Mouse (Mus musculus) ovary, postnatal 14 days (tissue): Measurements from ENCODE around the gene Ly6g5b.

ENCODE experiments used
- DNase-seq: peaks from one replicate; pipeline ENCODE4 v3.0.0; 2022; ENCODE audit warnings: low spot score

The Ly6g5b gene

DNA sequence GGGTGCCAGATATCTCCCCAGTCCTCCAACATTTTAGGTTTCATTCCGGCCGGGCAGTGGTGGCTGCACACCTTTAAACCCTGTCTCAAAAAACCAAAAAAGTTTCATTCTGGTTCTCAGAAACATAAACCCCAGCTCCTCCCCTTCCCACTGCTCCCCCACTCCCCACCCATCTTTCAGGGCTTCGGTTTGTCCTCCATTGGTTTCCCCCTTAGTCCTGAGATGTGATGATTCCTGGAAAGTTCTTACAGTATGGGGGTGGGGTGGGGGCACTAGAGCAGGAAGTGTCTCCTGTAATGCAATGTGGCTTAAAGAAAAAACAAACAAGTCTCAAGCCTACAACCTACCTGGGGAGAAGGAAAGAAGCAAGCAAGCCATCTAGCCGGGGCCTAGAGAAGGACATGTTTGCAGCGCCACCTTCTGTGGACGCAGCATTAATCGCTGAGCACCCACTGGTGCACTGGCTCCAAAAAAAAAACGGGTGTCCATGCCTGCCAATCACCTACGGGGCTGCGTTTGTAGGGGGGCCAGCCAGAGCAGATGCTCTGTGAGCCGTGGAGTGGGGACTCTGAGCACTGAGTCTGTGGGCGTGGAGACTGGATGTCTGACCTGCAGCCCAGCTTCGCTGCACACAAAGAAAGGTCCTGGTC lies 9.4 kb downstream of the Ly6g5b start:
- no peak for DNase-seq

DNA sequence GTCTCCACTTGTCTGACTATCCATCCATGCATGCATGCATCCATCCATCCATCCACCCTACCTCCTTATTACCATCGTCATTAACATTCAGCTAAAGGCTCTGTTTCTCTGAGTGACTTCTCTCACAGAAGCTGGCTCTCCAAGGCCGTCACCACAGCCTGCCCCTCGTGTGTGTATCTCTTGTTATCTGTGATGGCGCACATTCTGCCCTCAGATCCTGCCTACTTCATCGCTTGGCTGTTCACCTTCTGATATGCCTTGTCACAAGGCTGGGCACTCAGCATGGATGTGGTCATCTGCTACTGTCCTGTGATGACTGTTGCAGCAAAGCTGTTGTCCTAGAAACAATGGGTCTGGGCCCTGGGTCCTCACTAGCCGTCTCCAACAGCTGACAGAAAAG lies 10.5 kb downstream of the Ly6g5b start:
- no peak for DNase-seq

DNA sequence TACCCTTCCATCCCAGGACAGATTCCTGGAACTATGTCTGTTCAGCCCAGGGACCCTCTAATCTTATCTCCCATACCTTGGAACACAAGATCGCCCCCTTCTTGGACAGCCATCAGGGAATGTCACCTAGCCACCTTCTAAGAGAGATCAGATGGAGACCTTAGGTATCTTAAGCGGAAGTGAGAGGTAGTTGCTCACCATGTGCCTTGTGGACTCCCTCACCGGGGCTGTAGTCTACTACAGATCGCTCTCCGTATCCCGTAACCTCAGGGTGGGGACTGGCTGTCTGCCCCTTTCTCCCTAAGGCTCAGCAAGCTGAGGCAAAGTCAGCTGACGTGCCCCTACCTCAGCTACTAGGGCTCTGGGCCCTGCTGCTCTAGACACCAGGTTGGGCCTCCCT lies 11.1 kb downstream of the Ly6g5b start:
- DNase-seq: no peak

DNA sequence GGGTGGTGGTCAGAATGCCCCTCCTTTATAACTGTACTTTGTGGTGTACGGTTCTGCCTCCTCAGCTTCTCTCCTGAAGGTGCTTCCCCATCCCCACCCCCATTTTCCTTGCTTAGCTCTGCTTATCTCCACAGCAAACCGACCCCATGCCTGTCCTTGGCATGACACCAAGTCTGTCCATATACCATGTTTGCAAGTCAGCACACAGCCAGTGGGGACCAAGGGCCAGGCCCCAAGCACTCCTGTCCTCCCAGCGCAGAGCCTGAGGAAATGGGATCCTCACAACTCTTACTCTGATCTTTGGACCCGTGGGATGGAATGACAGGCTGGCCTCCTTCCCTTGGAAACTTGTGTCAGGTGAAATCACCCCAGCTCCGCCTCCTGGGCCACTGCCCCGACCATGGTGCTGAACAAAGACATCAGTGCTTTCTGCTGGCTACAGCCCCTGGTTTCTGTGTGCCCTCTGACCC lies 12.0 kb downstream of the Ly6g5b start:
- DNase-seq: no peak

DNA sequence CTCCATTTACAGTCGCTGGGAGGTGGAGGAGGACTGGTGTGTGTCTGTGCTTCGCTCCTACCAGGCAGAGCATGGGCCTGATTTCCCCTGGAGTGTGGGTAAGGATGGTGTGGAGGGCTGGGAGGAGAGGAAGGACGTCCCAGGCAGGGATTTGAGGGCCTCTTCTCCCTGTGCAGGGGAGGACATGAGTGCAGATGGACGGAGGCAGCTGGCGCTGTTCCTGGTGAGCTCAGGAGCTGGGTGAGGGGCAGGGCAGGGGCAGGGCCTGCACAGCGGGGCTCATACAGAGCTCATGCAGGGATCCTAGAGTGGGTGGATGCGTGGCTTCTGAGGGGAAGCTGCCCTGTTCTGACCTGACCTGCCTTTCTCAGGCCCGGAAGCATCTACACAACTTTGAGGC lies 12.9 kb downstream of the Ly6g5b start:
- DNase-seq: no peak

DNA sequence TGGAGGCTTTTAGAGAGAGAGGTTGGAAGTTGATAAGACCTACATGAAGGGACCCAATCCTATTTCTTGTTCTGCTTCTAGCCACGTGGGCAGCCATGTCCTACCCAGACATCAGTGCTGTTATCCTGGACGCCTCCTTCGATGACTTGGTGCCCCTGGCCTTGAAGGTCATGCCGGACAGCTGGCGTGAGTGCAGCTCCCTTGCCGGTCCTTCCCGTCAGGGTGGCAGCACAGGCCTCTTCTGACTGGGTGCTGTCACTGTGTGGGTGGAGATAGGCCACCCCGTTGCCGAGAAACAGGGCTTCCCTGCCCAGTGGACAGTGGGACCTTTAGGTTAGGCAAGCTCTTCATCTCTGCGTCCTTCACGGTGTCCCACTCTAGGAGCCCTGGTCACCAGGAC lies 14.1 kb downstream of the Ly6g5b start:
- DNase-seq: no peak

DNA sequence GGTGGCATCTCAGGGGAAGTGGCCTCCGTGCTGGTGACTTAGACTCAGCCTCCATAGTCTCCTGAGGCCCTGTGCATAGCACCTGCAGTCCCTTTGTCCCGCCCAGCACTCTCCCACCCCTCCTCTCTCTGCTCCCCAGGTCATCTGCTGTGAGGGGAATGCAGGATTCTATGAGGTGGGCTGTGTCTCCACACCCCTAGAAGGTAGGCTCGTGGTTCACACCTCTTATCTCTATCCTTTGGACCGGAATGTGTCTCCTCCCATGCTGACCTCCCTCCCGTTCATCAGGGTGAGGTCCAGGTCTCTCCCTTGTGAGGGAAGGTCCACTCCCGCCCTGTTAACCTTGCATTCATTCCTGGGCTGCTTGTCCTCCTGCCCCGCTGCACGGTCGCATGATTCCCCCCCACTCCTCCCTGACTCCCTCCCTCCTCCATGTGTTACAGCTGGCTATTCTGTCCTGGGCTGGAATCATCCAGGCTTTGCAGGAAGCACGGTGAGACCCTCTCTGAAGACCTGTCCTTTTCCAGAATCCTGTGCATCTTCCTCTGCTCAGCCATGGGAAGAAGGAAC lies 14.9 kb downstream of the Ly6g5b start:
- DNase-seq: no peak

DNA sequence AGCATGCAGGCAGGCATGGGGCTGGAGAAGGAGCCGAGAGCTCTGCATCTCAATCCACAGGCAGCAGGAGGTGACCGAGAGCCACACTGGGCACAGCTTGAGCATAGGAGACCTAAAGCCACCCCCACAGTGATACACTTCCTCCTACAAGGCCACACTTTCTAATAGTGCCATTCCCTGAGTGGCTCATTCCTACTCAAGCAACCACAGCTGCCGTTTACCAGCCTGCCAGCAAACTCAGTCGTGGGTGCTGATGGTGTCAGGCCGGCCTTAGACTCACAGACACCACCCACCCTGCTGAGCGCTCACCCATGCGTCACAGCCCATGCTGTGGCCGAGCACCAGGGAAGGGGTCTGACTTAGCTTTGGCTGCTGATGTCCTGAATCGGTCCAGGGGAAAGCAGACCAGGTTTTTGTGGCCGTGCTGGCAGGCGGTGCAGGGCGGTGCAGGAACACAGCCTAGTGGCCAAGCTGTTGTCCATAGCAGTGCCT lies 18.0 kb downstream of the Ly6g5b start:
- no peak for DNase-seq

DNA sequence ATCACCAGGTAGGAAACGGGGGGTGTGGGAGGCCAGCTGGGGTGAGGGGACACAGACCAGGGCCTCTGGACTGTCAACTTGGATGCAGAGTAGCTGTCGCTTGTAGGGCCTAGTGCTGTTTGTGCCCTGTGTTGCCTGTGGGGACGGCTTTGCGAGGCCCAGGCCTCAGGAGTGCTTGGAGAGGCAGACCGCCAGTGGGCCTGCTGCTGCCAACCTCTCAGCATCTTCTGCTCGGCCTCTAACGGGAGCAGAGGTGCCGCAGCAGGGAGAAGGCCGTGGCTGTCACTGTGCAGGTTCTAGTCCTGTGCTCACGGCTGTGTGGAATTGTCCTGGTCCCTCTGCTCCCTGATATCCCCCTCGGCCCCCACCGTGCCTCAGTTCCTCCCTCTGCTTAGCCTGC lies 18.6 kb downstream of the Ly6g5b start:
- DNase-seq: no peak

DNA sequence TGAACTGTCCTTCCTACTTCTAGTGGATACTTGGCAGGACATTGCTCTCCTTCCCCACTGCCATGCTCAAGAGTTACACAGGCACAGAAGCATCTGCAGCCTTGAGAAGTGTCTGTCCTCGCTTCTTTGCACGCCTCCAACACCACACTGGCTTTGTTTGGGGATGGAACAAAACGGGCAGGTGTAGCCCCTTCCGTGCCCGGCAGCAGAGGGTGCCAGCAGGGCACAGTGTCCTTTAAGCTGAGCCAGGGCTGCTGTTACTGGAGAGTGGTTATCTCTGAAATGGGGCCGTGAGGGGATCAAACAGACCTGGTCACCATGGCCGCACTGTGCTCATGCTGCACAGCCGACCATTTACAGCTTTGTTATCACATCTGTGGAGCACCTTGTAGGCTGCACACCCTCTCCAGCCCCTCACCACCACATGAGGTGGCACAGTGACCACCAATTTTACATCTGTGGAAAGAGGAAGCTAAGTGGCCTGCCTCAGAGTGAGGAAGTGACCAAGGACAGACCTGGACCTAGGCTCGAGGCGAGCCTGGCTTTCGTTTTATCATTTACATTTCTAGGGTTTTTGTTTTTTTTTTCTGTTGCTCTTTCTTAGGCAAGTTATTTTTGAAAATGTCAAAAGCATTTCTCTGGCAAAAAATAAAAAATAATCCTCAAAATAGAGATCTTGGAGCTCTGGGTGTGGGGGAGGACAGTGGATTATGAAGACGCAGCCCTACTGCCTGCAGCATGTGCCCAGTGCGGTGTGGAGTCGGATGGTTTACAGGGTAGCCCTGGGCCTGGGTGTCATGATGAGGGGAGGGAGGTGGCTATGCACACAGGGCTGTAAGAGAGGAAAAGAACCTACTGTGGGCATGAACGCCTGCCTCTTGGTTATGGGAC lies 20.5 kb downstream of the Ly6g5b start:
- no peak for DNase-seq

DNA sequence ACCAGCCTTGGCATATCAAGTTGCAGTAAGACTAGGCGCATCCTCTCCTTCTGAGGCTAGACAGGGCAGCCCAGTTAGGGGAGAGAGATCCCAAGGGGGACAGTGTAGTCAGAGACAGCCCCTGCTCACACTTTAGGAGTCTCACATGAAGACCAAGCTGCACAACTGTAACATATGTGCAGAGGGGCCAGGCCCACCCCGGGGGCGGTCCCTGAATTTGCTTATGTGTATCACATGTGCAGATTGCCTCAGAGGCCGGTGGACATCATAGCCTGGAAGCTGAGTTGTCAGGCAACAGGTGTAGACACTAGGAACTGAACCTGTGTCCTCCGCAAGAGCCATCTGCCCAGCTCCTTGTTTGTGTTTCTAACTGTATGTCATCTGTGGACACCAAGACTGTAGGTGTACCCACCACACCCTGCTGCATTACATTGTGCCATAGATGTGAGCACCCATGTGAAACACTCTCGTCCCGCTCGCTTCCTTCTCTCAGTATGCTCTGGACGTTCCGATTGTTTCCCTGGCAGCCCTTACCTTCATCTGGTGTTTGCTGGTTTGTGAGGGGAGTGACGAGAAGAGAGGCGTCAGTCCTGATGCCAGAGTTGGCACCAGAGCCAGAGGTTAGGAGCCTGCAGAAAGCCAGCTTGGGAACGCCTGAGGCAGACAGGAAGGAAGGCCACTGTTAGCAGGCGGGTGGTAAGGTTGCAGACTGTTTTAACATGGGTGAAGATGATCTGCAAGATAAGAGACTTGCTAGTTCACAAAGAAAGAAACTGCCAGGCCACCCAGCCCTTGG lies 22.6 kb downstream of the Ly6g5b start:
- no peak for DNase-seq

DNA sequence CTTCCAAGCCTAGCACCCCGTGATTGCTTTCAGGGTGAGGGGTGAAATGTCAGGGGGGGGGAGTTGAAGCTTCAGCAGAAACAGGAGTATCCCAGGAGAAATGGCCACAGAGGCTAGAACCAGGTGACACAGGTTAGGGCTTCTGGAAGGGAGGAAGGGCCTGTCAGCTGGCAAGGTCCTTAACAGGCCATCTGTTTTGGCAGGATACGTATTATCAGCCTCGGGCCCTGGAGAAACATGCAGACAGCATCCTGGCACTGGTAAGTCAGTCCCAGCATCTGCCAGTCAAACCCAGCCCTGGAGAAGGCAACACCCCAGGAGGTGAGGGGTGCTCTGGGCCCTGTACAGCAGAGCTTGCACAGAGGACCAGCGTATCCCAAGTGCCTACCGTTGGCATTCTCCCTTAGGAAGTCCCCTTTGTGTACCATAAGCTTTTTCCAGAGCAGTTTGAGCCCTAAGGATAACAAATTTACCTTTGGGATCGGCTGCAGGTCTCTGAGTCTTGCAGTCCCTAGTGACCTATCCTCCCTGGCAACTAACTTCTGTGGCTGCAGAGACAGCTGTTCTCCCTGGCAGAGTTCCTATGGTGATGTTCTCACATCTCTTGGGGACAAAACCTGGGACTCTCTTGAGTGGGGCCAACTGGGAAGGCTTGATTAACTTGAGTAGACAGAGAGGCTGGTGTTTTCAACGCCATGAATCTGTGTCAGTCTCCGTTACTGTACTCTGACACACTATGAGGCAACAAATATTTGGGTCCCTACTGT lies 24.9 kb downstream of the Ly6g5b start:
- no peak for DNase-seq

DNA sequence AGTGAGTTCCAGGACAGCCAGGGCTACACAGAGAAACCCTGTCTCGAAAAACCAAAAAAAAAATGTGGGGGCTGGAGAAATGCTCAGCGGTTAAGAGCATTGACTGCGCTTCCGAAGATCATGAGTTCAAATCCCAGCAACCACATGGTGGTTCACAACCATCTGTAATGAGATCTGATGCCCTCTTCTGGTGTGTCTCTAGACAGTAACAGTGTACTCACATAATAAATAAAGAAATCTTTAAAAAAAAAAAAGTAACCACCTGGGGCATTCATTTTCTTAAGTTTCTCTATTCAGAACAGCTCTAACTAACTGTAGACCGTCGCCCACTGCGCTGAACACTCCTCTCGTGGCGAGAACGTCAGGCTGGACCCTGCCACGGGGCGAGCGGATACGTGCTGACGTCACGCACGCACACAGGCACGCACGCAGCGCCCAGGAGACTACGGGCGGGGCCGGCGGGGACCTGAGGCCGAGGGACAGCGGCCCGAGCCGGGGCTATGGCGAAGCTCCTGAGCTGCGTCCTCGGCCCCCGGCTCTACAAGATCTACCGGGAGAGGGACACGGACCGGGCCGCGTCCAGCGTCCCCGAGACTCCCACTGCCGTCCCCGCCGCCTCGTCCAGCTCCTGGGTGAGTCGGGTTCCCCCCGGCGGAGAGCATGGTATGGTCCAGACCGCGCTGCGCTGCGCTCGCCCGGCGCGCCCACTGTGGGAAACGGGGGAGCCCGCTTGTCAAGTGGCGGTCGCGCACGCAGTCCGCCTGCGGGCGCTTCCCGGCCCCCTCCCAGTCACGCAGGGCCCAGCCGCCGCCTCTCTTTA lies 26.2 kb downstream of the Ly6g5b start, which contains the start of gene Abhd16a:
TSS of gene Abhd16a (plus strand) at position 439 of the 820 bp plus-strand sequence.
- DNase-seq: peak; percentile 86

DNA sequence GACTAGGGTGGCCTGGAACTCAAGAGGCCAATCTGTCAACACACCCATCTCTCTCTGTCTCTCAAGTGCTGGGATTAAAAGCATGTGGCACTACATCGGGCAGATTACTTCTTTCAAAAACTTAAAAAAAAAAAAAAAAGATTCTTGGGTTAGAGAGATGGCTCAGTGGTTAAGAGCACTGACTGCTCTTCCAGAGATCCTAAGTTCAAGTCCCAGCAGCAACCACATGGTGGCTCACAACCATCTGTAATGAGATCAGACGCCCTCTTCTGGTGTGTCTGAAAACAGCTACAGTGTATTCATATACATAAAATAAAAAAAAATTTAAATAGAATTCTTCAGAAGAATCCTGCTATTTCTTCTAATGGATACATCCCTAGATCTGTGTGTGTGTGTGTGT lies 27.1 kb downstream of the Ly6g5b start:
- DNase-seq: no peak

DNA sequence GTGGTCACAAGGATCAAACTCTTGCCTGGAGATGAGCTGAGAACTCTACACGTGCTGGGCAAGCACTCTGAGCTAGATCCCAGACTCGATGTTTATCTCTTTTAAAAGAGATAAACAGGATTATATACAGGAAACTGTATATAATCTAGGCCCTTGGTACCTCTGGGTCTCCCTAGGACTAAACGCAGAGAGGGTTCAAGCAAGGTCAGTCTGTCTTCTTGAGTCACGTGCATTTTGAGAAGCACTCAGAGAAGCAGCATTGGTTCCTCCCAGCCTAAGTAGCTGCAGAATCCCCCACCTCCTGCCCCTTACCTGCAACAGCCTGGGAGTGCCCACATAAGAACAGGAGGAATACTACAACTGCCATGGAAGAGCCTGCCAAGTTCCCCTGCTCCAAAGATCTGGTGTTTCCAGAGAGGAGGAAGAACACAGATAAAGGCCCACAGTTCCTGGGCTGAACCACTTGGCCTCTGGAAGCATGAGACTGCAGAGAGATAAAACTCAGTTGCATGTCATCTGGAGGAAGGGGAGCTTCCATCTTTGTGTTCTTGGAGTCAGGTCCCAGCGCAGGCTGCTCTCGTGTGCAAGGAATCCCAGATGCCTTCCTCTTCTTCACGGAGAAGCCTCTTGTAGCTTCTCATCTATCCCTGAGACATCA lies 29.9 kb downstream of the Ly6g5b start, which contains the start of gene Ly6g6f:
TSS of gene Ly6g6f (minus strand) at position 403 of the 658 bp plus-strand sequence.
- DNase-seq: no peak

DNA sequence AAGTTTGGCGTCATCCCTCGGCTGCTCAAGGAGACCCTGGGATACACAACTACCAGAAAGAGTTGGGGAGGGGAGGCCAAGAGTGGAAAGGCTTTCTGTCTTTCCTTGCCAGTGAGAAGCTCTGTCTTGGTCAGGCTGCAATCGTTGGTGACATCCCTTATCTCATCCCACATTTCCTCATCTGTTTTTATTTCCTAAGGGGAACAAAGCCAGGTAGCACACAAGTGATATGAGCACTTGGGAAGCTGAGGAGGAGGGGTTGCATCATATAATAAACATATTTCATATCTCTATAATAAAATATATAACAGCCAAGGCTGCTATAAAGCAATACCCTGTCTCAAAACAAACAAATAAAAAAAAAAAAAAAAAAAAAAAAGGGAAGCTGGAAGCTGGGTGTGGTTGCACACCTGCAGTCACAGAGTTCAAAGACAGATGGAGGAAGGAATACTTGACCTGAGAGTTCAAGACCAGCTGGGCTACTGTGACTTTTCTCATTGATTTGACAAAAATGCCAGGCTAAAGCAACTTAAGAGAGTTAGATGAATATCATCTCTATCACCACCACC lies 31.2 kb downstream of the Ly6g5b start:
- no peak for DNase-seq

DNA sequence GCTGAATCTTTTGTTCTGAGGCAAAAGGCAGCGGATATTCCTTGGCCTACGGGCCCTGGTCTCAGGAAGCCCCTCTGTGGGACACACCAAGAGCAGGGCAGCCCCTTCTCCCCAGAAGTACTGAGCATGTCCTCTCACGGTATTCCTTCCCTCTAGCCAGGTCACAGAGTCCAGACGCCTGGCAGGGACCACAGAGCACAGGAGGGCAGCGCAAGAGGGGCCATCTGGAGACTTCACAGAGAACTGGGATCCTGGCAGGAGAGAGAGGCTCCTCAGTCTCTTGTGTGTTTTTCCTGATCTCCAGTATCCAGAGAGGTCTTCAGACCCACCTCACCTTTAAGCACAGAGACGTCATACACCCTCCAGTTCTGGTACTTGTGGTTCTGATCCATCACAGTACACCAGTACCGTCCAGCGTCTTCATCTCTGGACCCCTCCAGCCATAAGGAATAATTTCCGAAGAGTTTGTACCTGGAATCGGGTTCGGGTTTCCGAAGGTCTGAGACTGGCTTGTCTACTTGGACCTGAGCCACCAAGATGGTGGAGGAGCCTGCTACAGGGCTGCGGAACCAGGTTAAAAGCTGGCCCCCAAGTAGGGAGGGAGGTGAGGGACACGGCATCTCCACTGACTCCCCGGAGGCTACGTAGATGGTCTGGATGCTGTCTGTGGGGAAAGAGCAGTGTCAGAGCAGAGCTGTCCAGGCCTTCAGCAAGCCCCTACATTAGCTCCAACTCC lies 32.2 kb downstream of the Ly6g5b start:
- DNase-seq: no peak

DNA sequence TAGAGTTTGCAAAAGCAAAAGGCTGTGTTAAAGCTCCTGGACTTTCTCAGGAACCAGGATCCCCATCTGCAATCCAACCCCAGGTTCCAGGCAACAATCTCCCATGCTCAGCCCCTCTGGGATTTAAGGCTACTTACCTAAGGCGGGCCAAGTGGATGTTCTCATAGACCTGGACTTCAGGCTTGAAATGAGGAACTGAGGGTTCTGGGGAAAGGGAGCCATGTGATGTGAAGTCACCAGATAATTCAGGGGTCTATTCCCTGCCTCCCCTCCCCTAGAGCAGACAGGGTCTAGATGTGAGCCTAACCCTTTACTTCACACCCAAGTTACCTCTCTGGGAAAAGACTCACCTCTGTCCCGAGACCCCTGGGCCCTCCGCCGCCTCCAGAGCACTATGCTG lies 34.5 kb downstream of the Ly6g5b start:
- no peak for DNase-seq

DNA sequence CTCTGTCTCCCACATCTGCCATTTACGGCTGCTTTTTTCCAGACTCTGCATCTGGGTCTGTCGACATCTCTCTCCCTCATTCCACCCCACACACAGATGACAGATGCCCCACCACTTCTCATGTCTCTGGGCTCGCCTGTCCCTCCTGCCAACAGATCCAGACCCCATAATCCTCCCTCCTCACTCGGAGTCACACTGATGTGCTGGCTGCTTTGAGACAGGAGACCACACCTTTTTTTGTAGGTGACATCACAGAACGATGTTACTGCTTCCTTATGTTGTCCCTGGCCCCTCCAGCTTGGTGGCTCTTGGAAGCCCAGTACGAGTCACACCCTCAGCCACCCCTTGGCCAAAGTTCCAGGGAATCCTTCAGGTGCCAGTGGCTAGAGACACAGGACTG lies 35.0 kb downstream of the Ly6g5b start:
- DNase-seq: no peak
